Mouse (Mus musculus): Measurements from ENCODE around the gene Dennd1a. TPM values are rescaled to one million over a fixed set of nuclear protein-coding genes. Genes with fewer than 3 reads are reported as not detected.

Gene Dennd1a
- polyA plus RNA-seq, 1 experiment, result 7.7 TPM

GRCm38 (mm10) chr2:38065914-38066313 is 221.3 kb downstream of the Dennd1a start:
- no peak overlapping the region for H3K4me3 ChIP-seq (ENCODE audit: insufficient read depth, poor library complexity, severe bottlenecking)
- H3K79me2 ChIP-seq (ENCODE audit: control insufficient read depth, insufficient read depth), result no peaks in the 10 kb centered on the region
- no peak overlapping the region for H3ac ChIP-seq (ENCODE audit: control insufficient read depth, insufficient read length, low read depth)
- TF ChIP-seq MYOD1 (IDR thresholded peaks at IDR 0.05; ENCODE audit: control insufficient read depth, insufficient read length, low read depth) (no peak), CEBPB (IDR thresholded peaks at IDR 0.05; ENCODE audit: low read depth) (no peak), USF1 (IDR thresholded peaks at IDR 0.05; ENCODE audit: low read depth) (no peak), MAX (IDR thresholded peaks at IDR 0.05) (no peak), MYOG (IDR thresholded peaks at IDR 0.05; ENCODE audit: control insufficient read depth, extremely low read depth, insufficient read length) (no peak), FOSL1 (IDR thresholded peaks at IDR 0.05; ENCODE audit: insufficient read depth, low read length, poor library complexity, severe bottlenecking) (no peak), CTCF (IDR thresholded peaks at IDR 0.05; ENCODE audit: control insufficient read depth, insufficient read depth, insufficient read length) (no peak)
- H3K79me3 ChIP-seq (ENCODE audit: low read depth), result no peaks in the 10 kb centered on the region
- no peaks in the 10 kb centered on the region for H3K27me3 ChIP-seq (ENCODE audit: control insufficient read depth, insufficient read depth, insufficient read length)
- no peaks in the 10 kb centered on the region for H3K36me3 ChIP-seq (ENCODE audit: control insufficient read depth, insufficient read depth)

GRCm38 (mm10) chr2:38064266-38064665 is 222.9 kb downstream of the Dennd1a start:
- Histone ChIP-seq H3K36me3 (ENCODE audit: control insufficient read depth, insufficient read depth) (no peaks in the 10 kb centered on the region), H3K79me2 (ENCODE audit: control insufficient read depth, insufficient read depth) (no peaks in the 10 kb centered on the region), H3ac (ENCODE audit: control insufficient read depth, insufficient read length, low read depth) (no peak overlapping the region), H3K79me3 (ENCODE audit: low read depth) (no peaks in the 10 kb centered on the region), H3K27me3 (ENCODE audit: control insufficient read depth, insufficient read depth, insufficient read length) (no peaks in the 10 kb centered on the region), H3K4me3 (ENCODE audit: insufficient read depth, poor library complexity, severe bottlenecking) (no peak overlapping the region)
- TF ChIP-seq USF1 (IDR thresholded peaks at IDR 0.05; ENCODE audit: low read depth), result no peak
- no peak for TF ChIP-seq MYOG (IDR thresholded peaks at IDR 0.05; ENCODE audit: control insufficient read depth, extremely low read depth, insufficient read length)
- TF ChIP-seq MYOD1 (IDR thresholded peaks at IDR 0.05; ENCODE audit: control insufficient read depth, insufficient read length, low read depth), result no peak
- no peak for TF ChIP-seq MAX (IDR thresholded peaks at IDR 0.05)
- TF ChIP-seq CEBPB (IDR thresholded peaks at IDR 0.05; ENCODE audit: low read depth), result no peak
- TF ChIP-seq FOSL1 (IDR thresholded peaks at IDR 0.05; ENCODE audit: insufficient read depth, low read length, poor library complexity, severe bottlenecking), result no peak
- no peak for TF ChIP-seq CTCF (IDR thresholded peaks at IDR 0.05; ENCODE audit: control insufficient read depth, insufficient read depth, insufficient read length)

GRCm38 (mm10) chr2:38062156-38062555 is 225.0 kb downstream of the Dennd1a start:
- Histone ChIP-seq H3K4me3 (ENCODE audit: insufficient read depth, poor library complexity, severe bottlenecking) (no peak overlapping the region), H3K79me2 (ENCODE audit: control insufficient read depth, insufficient read depth) (no peaks in the 10 kb centered on the region), H3ac (ENCODE audit: control insufficient read depth, insufficient read length, low read depth) (no peak overlapping the region), H3K36me3 (ENCODE audit: control insufficient read depth, insufficient read depth) (no peaks in the 10 kb centered on the region), H3K27me3 (ENCODE audit: control insufficient read depth, insufficient read depth, insufficient read length) (no peaks in the 10 kb centered on the region), H3K79me3 (ENCODE audit: low read depth) (no peaks in the 10 kb centered on the region)
- TF ChIP-seq MYOD1 (IDR thresholded peaks at IDR 0.05; ENCODE audit: control insufficient read depth, insufficient read length, low read depth), result no peak
- no peak for TF ChIP-seq CEBPB (IDR thresholded peaks at IDR 0.05; ENCODE audit: low read depth)
- no peak for TF ChIP-seq CTCF (IDR thresholded peaks at IDR 0.05; ENCODE audit: control insufficient read depth, insufficient read depth, insufficient read length)
- no peak for TF ChIP-seq USF1 (IDR thresholded peaks at IDR 0.05; ENCODE audit: low read depth)
- no peak for TF ChIP-seq MYOG (IDR thresholded peaks at IDR 0.05; ENCODE audit: control insufficient read depth, extremely low read depth, insufficient read length)
- TF ChIP-seq FOSL1 (IDR thresholded peaks at IDR 0.05; ENCODE audit: insufficient read depth, low read length, poor library complexity, severe bottlenecking), result no peak
- TF ChIP-seq MAX (IDR thresholded peaks at IDR 0.05), result no peak

- no peaks in the 10 kb centered on the region for H3K27me3 ChIP-seq (ENCODE audit: control insufficient read depth, insufficient read depth, insufficient read length)
- no peaks in the 10 kb centered on the region for H3K79me2 ChIP-seq (ENCODE audit: control insufficient read depth, insufficient read depth)
- no peaks in the 10 kb centered on the region for H3K79me3 ChIP-seq (ENCODE audit: low read depth)
- no peaks in the 10 kb centered on the region for H3K36me3 ChIP-seq (ENCODE audit: control insufficient read depth, insufficient read depth)
- no peak overlapping the region for H3ac ChIP-seq (ENCODE audit: control insufficient read depth, insufficient read length, low read depth)
- no peak overlapping the region for H3K4me3 ChIP-seq (ENCODE audit: insufficient read depth, poor library complexity, severe bottlenecking)
- no peak for TF ChIP-seq MYOD1 (IDR thresholded peaks at IDR 0.05; ENCODE audit: control insufficient read depth, insufficient read length, low read depth)
- TF ChIP-seq FOSL1 (IDR thresholded peaks at IDR 0.05; ENCODE audit: insufficient read depth, low read length, poor library complexity, severe bottlenecking), result no peak
- TF ChIP-seq MAX (IDR thresholded peaks at IDR 0.05), result no peak
- no peak for TF ChIP-seq MYOG (IDR thresholded peaks at IDR 0.05; ENCODE audit: control insufficient read depth, extremely low read depth, insufficient read length)
- TF ChIP-seq CEBPB (IDR thresholded peaks at IDR 0.05; ENCODE audit: low read depth), result no peak
- no peak for TF ChIP-seq USF1 (IDR thresholded peaks at IDR 0.05; ENCODE audit: low read depth)
- no peak for TF ChIP-seq CTCF (IDR thresholded peaks at IDR 0.05; ENCODE audit: control insufficient read depth, insufficient read depth, insufficient read length)
Measured at GRCm38 (mm10) chr2:38061474-38061873, 225.7 kb downstream of the Dennd1a start.

GRCm38 (mm10) chr2:38052440-38052839 is 234.8 kb downstream of the Dennd1a start:
- Histone ChIP-seq H3K27me3 (ENCODE audit: control insufficient read depth, insufficient read depth, insufficient read length) (no peaks in the 10 kb centered on the region), H3K79me2 (ENCODE audit: control insufficient read depth, insufficient read depth) (no peaks in the 10 kb centered on the region), H3K4me3 (ENCODE audit: insufficient read depth, poor library complexity, severe bottlenecking) (no peak overlapping the region), H3ac (ENCODE audit: control insufficient read depth, insufficient read length, low read depth) (no peak overlapping the region), H3K79me3 (ENCODE audit: low read depth) (no peaks in the 10 kb centered on the region), H3K36me3 (ENCODE audit: control insufficient read depth, insufficient read depth) (no peaks in the 10 kb centered on the region)
- TF ChIP-seq MYOD1 (IDR thresholded peaks at IDR 0.05; ENCODE audit: control insufficient read depth, insufficient read length, low read depth) (no peak), USF1 (IDR thresholded peaks at IDR 0.05; ENCODE audit: low read depth) (no peak), FOSL1 (IDR thresholded peaks at IDR 0.05; ENCODE audit: insufficient read depth, low read length, poor library complexity, severe bottlenecking) (no peak), MAX (IDR thresholded peaks at IDR 0.05) (no peak), CEBPB (IDR thresholded peaks at IDR 0.05; ENCODE audit: low read depth) (no peak), MYOG (IDR thresholded peaks at IDR 0.05; ENCODE audit: control insufficient read depth, extremely low read depth, insufficient read length) (no peak), CTCF (IDR thresholded peaks at IDR 0.05; ENCODE audit: control insufficient read depth, insufficient read depth, insufficient read length) (no peak)

All from C2C12 (cell line).